Mouse (Mus musculus) retina, adult 2 months (tissue): Measurements from ENCODE around the gene Cul4b.
"Not testable (repeated sequence)": the region's sequence is repeated elsewhere in the genome, so short reads cannot be mapped to it uniquely, and the experiment has no call there.

Experiments
- DNase-seq: peaks from one replicate; pipeline ENCODE4 v3.0.0-alpha.2; 2012; ENCODE audit warnings: low read depth, low spot score

Cul4b gene

DNA sequence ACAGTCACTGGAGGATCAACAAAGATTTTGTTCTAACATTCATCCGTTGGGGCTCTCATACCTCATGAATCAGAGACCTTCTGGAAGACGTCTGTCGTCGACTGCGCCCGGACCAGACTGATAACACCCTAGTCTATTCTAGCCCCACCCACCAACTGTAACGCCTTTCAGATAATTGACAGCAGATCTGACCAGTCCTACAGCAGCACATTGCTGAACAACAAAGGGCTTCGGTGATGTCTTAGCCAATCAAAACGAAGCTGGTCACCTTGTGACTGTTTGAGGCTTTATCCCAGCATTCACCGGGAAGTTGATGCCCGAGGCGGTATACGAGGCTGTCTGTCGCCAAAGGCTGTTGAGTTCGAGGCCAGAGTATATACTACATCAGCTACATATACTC, at the start of gene Cul4b:
Cul4b (minus strand) TSS at position 119 of the 400 bp plus-strand sequence.
- no peak for DNase-seq

DNA sequence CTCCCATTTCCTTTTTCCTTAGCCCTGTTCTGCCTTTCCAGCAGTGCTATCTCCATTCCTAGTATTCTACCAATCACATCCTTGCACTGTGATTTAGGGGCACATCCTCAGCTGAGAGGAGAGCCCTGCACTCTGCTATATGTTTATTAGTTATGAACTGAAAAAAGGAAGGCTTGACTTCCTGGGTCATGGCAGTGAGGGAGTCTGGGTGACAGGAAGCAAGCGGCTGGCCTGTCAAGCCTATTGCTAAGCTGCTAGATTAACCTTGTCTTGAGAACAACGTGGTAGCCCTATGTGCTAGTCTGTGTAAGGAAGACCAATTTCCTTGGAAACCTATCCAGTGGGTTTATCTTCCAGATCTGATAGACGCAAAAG, 25.0 kb upstream of the Cul4b start:
- peak; percentile 32 for DNase-seq

DNA sequence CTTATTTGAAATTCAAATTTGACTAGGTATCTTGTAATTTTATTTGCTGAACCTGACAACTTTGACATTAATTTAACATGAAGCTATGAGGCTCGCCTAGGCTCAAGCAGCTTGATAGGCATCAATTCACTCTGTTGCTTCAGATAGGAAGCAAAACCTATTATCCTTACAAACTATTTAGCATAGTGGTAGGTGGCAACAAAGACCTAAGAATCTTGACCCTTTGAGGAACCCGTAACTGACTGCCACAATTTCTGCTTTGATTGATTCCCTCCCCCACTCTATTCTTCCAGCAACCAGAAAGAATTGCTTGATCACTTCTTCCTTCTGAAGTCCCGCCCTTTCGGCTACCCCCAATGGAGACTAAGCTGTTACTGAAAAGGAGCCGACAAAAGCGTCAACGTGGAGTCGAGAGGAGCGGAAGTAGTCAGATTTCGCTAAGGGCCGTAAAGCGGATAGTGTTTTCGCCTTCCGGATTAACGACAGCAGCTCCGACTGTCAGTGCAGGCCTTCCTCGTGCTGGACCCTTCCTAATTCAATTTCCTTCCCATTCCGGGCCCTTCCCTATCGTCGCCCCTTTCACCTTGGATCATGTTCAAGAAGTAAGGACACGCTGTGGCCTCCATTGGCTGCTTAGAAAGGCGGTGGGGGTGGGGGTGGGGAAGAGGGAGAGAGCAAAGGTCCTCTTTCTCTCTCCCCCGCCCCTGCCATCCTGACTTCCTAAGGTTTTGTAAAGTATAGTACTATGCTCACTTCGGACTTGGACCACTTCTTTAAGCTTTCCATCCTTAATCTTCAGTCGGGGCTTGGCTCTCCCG, 24.4 kb upstream of the Cul4b start, which contains the start of gene Mcts1:
Mcts1 (plus strand) TSS at position 402 of the 818 bp plus-strand sequence.
- peak; percentile 70 for DNase-seq

DNA sequence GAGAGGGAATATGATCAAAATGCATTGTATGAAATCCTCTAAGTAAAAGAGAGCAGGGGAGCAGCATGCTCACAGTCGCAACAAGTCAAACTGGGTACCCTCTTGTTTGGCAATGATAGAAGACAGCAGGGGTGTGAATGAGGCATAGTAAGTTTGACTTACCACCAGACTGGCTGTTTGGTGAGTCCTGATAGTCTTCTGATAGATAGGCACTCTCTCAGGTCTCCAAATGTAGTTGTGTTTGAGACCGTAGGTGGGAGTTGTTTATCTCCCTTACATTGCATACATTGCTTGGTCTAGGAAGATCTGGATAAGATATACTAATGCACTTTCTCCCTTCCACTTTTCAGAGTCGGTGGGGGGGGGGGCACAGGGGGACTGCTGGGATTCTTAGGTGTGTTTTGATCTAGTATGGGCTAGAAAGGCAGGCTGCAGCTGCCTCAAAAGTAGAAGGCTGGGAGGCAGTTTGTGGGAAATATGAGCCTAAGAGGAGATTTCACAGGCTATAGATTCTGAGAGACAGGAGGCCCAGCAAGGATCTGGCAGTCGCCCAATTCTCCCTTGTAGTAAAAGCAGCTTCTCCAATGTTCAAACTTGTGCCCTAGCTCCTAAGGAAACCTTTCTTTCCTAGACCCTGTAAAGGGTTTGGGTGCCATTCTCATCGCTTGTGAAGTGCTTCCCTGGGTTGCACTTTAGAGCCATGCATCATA, 17.3 kb upstream of the Cul4b start:
- no peak for DNase-seq

DNA sequence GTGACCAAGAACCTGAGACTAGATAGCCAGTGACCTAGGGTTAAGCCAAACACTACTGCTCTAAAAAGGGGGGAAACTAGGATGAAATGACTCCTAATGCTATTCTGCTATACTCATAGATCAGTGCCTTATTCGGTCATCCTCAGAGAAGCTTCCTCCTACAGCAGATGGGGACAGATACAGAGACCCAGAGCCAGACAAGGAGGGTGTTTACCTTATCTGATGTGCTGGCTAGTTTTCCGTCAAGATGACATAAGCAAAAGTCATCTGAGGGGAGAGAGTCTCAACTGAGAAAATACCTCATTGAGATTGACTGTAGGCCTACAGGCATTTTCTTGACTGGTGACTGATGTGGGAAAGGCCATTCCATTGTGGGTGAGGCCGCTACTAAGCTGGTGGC, 15.8 kb upstream of the Cul4b start:
- no peak for DNase-seq

DNA sequence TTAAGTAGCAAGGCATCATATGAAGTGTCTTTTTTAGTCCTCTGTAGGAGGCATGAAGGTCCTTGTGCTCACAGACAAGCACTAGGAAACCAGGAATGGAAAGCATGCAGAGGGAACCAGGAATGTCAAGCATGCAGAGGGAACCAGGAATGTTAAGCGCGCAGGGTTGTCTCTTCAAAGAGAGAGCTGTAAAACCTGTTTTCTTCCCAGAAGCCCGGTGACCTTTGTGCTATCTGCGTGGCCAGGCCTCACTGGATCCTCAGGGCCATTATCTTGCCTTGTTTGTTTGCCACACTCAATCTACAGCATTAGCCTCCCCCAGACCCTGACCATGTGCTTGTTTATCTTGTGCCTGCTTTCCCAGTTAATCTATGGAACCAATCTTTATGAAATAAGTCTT, 13.8 kb upstream of the Cul4b start:
- DNase-seq = no peak

DNA sequence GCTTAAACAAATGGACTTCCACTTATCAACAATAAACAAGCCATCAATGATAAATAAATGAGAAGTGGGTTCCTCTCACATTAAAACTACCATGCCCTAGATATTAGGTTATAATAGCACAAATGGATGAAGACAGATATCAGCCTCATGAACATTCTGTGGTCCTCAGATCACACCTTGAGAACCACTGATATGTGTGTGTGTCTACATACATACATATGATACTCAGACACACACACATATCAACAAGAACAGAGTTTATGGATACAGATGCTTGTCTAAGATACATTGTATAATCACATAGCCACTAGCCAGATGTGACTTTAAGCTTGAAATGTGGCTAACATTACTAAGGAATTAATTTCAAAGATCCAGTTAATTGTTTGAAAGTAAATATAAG, 7.3 kb upstream of the Cul4b start:
- DNase-seq = no peak

DNA sequence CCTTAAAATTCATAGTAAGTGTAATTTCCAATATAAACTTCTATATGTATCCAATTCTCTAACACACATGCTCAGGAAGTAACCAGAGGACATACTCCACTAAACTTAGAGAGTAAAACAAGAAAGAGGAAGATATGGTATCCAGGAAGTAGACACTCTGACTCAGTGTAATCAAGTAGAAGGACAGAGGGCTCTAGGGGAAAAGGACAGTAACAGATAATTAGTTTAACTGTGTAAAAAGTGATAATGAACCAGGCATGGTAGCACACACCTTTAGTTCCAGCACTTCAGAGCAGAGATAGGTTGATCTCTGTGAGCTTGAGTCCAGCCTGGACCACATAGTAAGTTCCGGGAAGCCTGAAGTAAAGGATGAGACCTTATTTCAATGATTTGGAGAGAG, 5.1 kb upstream of the Cul4b start:
- DNase-seq = no peak

DNA sequence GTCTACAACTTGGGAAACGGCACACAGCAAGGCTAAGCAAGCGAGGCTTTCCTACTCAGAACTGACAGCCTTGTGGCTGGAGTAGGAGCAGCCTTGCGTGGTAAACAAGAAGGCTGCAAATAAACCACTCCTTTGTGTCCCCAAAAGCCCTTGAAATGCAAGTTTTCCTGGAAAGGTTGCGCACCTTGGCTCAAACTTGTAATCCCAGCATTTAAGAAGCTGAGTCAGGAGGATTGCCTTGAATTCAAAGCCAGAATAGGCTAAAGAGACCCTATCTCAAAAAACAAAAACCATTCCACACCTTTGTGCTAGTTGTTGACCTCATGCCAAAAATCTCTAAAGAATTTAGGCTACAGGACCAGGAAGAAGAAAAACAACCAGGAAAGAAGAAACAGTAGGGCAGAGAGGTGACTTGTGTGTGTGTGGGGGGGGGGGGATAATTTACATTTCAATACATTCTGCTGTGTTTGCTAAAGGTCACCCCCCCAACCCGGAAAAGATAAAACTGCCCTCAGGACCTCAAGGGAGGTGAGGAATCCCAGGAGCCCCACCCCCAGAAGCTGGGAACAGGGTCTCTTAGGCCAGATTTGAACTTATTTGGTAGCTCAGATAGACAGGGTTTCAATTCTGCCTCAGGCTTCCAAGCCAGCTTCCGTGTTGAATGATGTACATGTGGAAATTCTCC, 9.3 kb downstream of the Cul4b start:
- no peak for DNase-seq

DNA sequence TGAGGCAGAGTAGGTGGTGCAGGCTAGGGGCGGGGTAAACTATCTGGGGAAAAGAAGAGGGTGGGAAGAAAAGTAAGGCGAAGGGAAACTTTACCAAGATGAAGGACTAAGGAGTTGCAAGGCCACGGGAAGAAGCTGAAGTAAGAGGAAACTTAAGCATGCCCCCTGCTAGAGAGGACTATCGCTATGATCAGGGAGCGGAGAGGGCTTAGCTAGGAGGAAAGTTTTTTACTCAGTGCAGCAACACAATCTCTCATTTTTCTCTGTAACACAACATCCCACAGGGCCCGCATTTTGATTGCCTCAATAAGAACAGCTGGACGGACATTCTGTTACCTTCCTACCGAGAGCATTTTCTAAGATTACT, 10.8 kb downstream of the Cul4b start:
- no peak for DNase-seq

DNA sequence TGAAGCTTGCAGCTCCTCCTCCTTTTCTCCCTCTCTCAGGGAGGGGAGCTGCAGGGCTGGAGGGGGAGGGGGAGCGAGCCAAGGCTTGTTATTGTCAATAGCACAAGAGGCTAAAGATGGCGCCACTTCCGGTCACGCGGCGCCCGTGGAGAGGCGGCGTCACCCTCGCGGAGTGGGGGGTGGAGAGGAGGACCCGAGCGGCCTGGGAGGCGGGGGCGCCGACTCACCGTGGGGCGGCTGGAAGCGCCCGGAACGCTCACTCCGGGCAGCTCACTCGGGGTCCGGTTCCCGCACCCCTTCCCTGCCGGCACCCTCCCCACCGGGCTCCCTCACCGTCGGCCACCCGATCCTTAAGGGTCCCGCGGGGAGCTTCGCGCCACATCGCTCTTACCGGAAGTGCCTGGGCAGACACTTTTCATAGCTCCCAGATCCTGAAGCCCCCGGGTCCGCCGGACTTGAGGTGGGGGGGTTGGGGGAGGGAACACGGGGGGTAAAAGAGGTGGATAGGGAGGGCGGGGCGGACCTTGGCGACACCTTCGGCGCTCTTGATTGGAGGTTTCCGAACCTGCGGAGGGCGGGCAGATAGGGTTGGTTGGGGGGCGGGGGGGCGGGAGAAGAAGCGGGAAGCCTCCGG, 11.3 kb downstream of the Cul4b start:
- DNase-seq = peak; percentile 64

DNA sequence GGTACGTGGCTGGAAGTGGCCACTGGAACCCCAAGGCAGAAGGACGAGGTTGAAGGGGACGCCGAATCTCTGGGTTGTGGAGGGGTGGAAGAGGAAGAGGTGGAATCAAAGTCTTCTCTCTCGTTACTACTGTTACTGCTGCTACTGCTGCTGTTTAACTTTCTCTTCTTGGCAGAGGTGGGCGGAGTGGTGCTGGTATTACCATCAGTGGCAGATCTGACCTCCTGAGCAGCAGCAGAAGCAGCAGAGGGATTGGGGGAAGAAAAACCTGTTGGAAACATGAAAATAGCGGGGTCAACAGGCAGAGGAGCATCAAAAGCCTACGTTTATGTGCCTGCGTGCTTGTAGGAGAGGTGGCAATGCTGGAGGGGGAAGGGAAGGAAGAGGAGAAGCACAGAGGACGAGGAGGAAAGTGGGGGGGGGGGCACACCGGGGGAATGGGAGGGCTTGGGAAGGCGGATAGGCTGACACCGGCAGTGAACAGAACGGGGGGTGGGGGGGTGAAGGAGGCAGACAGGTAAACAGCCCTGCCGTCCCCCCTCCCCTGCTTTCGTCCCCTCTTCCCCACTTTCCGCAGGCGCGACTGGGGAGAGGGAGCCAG, 12.0 kb downstream of the Cul4b start:
- DNase-seq = no peak

DNA sequence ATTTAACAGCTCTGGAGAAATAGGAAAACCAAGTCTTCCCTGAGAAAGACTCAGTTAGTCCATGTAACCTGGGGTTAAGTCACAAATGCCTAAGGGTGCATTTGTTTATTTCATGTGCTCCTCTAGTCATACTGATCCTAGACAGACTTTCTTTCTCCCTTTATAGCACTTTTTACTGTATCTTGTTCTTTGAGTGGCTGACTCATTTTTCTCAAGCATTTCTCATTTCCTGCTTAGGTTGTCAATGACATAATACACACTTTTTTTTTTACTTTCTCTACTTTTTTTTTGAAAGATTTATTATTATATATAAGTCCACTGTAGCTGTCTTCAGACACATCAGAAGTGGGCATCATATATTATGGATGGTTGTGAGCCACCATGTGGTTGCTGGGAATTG, 22.7 kb downstream of the Cul4b start:
- no peak for DNase-seq

DNA sequence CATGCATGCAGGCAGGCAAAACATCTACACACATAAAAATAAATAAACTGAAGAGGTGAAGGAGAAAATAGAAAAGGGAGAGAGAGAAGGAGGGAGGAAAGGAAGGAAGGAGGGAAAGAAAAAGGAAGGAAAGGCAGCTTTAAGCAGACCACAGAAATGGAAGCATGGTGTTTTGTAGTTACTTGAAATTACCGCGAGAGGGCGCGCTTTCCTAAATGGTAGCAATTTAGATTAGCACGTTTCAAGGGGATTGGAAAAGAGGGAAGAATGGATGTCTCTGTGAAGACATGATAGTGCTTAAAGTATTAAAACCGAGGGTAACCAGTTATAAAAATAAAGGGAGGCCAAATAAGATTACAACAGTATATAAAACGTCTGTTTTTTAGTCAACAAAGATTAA, 61.4 kb downstream of the Cul4b start:
- peak; percentile 15 for DNase-seq

DNA sequence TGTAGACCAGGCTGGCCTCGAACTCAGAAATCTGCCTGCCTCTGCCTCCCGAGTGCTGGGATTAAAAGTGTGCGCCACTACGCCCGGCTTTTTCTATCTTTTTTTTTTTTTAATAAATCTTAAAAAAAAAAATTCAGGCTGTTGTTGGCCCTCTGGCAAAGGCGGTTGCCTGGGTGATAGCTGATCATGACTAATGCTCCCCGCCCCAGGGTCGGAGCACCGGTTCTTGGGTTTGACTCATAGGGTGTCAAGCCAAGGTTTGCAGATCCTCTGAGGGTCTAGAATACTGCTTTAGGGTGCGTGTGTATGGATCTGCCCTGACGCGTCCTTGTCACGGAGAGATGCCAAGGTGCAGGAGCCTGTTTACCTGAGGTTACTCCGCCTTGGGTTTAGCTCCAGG, 71.2 kb downstream of the Cul4b start:
- DNase-seq = no peak

DNA sequence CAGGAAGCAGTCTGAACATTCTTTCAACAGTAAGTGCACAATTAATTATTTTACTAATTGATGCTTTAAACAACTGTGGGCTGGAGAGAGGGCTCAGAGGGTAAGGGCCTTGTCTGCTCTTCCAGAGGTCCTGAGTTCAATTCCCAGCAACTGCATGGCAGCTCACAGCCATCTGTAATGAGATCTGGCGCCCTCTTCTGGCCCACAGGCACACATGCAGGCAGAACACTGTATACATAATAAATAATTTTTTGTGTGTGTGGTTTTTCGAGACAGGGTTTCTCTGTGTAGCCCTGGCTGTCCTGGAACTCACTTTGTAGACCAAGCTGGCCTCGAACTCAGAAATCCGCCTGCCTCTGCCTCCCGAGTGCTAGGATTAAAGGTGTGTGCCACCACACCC, 73.8 kb downstream of the Cul4b start:
- DNase-seq = not testable (repeated sequence)

DNA sequence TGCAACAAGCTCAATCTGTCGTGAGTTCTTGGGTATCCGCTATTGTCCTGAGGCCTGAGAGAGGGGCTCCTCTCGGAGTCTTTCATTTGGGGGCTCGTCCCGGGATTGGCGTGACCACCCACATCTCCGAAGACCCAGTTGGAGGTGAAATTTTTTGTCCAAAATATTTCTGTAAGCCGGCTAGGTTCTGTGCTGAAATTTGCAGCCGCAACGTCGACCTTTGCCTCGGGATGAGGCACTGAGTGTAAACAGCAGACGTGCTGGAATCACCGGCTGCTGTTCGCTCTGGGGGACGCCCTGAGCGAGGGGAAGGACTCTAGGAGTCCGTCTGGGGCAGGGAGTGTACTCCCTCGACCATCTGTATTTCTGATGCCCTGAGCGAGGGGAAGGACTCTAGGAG, 90.5 kb downstream of the Cul4b start:
- DNase-seq = not testable (repeated sequence)
